8 mouse cellular contexts compared by ENCODE assay signal in the genomic region with DNA sequence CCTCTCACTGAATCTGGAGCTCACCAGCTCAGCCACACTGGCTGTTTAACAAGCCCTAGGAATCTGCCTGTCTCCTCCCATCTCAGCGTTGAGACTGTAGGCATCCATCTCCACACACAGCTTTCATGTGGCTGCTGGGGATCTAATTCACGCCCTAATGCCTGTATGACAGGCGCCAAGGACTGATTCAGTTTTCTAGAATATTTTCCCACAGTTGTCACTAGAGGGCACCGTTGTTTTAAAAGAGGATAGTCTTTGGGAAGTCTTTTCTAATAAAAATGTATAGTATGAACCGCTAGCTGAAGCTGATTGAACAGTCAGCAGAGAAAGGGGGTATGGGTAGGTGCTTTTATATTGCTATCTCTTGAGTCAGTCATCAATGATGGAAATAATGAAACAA. TPM values are rescaled to one million over a fixed set of nuclear protein-coding genes. Genes with fewer than 3 reads are reported as not detected.
DNase-seq lines count a peak whose midpoint lies in the region; ATAC-seq lines count a peak whose summit lies in the region.

No protein-coding gene starts in this region.

- peaks cover 2% of the 10 kb centered on the region; the same call in 1 of the 2 replicates for H3K36me3 ChIP-seq in forebrain, embryonic 12.5 days (replicated peaks)
- no peaks in the 10 kb centered on the region for H3K36me3 ChIP-seq in forebrain, embryonic 11.5 days (ENCODE audit: control insufficient read depth, insufficient read depth, low read length)
- no peaks in the 10 kb centered on the region for H3K36me3 ChIP-seq in midbrain, embryonic 16.5 days (ENCODE audit: control insufficient read depth, insufficient read depth, low read length)

- H3K4me1 ChIP-seq in forebrain, embryonic 12.5 days: no peaks in the 10 kb centered on the region
- H3K4me1 ChIP-seq in forebrain, embryonic 11.5 days (replicated peaks; ENCODE audit: control insufficient read depth, insufficient read depth, low read length): no peaks in the 10 kb centered on the region
- no peaks in the 10 kb centered on the region for H3K4me1 ChIP-seq in midbrain, embryonic 16.5 days (ENCODE audit: control insufficient read depth, insufficient read depth, low read length)

- H3K9me3 ChIP-seq in forebrain, embryonic 12.5 days: no peaks in the 10 kb centered on the region
- H3K9me3 ChIP-seq in forebrain, embryonic 11.5 days (ENCODE audit: control insufficient read depth, low read length): no peaks in the 10 kb centered on the region
- no peaks in the 10 kb centered on the region for H3K9me3 ChIP-seq in midbrain, embryonic 16.5 days (replicated peaks; ENCODE audit: control insufficient read depth, low read length, poor library complexity, severe bottlenecking)

- H3K4me2 ChIP-seq in forebrain, embryonic 12.5 days: no peak overlapping the region
- no peak overlapping the region for H3K4me2 ChIP-seq in forebrain, embryonic 11.5 days (ENCODE audit: low read depth, low read length, severe bottlenecking)
- no peak overlapping the region for H3K4me2 ChIP-seq in midbrain, embryonic 16.5 days (ENCODE audit: low read length)

- no peak overlapping the region for H3K4me3 ChIP-seq in forebrain, embryonic 12.5 days (replicated peaks)
- H3K4me3 ChIP-seq in forebrain, embryonic 11.5 days (ENCODE audit: low read depth, low read length): no peak overlapping the region
- no peak overlapping the region for H3K4me3 ChIP-seq in midbrain, embryonic 16.5 days (ENCODE audit: low read depth, low read length)

- ATAC-seq in forebrain, embryonic 12.5 days (ENCODE audit: low FRiP score): peak; percentile 27; the same call in 1 of the 2 replicates
- no peak for ATAC-seq in forebrain, embryonic 11.5 days (replicated peaks; ENCODE audit: low FRiP score)
- ATAC-seq in midbrain, embryonic 16.5 days: peak; percentile 67; the same call in 1 of the 2 replicates

- no peak for DNase-seq in forebrain, embryonic 11.5 days (ENCODE audit: low spot score)
- peak; percentile 33 to 55 for DNase-seq in right cerebral cortex, adult 2 months (ENCODE audit: low spot score in 2 of 2)
- DNase-seq in right cerebral cortex, postnatal 14 days: no peak
- peak; percentile 39 for DNase-seq in embryo, embryonic 11.5 days (ENCODE audit: low read depth, low spot score)
- peak; percentile 4 for DNase-seq in left cerebral cortex, postnatal 4 days
- DNase-seq in gastrocnemius, postnatal 4 days (ENCODE audit: low spot score in 2 of 2): no peak

- no peak overlapping the region for H3K27ac ChIP-seq in forebrain, embryonic 12.5 days
- H3K27ac ChIP-seq in forebrain, embryonic 11.5 days (ENCODE audit: low read depth, low read length): no peak overlapping the region
- no peak overlapping the region for H3K27ac ChIP-seq in midbrain, embryonic 16.5 days (ENCODE audit: low read length)

- 40% methylated on average over 5 of the region's 5 CpGs for WGBS in forebrain, embryonic 12.5 days
- WGBS in forebrain, embryonic 11.5 days: 34% methylated on average over 5 of the region's 5 CpGs
- WGBS in midbrain, embryonic 16.5 days: 13% methylated on average over 5 of the region's 5 CpGs

- H3K27me3 ChIP-seq in forebrain, embryonic 12.5 days: no peaks in the 10 kb centered on the region
- no peaks in the 10 kb centered on the region for H3K27me3 ChIP-seq in forebrain, embryonic 11.5 days (ENCODE audit: control insufficient read depth, insufficient read depth, low read length)
- H3K27me3 ChIP-seq in midbrain, embryonic 16.5 days (ENCODE audit: control insufficient read depth, insufficient read depth, low read depth, low read length): no peaks in the 10 kb centered on the region

- intact Hi-C loops in left cerebral cortex, postnatal 4 days (cut with DNase I): no loop called here

- no peak overlapping the region for H3K9ac ChIP-seq in forebrain, embryonic 12.5 days
- H3K9ac ChIP-seq in forebrain, embryonic 11.5 days (ENCODE audit: low read length): no peak overlapping the region
- H3K9ac ChIP-seq in midbrain, embryonic 16.5 days (ENCODE audit: low read depth, low read length): no peak overlapping the region

RNA-seq across cellular contexts. Expression of a gene that starts 34.1 kb away (rescaled TPM):
- 42.6 and 44.0 TPM in 2 replicates for polyA plus RNA-seq in forebrain, embryonic 12.5 days (2016; fragmentation: Nextera tagmentation; extraction: Ambion mirVana)
- 24.4 and 33.9 TPM in 2 replicates for polyA plus RNA-seq in forebrain, embryonic 11.5 days (2014; fragmentation: Nextera tagmentation; extraction: Ambion mirVana)
- total RNA-seq in left cerebral cortex, postnatal 4 days (2021): 10 to 100 TPM; 19.9 to 23.3 TPM
- polyA plus RNA-seq in midbrain, embryonic 16.5 days (2015; fragmentation: Nextera tagmentation; extraction: Ambion mirVana): 40.4 and 44.0 TPM in 2 replicates
- 1 to 10 TPM; 6.2 to 9.8 TPM for total RNA-seq in gastrocnemius, postnatal 4 days (2021)

Comparison
In these comparisons a context has a peak if more than half of its experiments do, and no peak if none do; other contexts are left out.
1. DNase-seq: peak in right cerebral cortex, adult 2 months (2 of 2), embryo, embryonic 11.5 days (single experiment) and left cerebral cortex, postnatal 4 days (single experiment); none in forebrain, embryonic 11.5 days (single experiment), right cerebral cortex, postnatal 14 days (single experiment) and gastrocnemius, postnatal 4 days (0 of 2).